ENCODE assay signal across 17 mouse cellular contexts in genomic region chr1:58298347-58298746, GRCm38 (mm10). TPM values are rescaled to one million over a fixed set of nuclear protein-coding genes. Genes with fewer than 3 reads are reported as not detected.
"Had no signal": no experiment of that assay in that cellular context is flagged by ENCODE, and none has a peak within 500 bp of the region (broad histone marks: within the 10 kb centered on the region; RNA-seq: fewer than 3 reads in every experiment).

No protein-coding gene starts in this region.

- DNase-seq: kidney, postnatal 14 days; left cerebral cortex, postnatal 4 days; lung, adult 18-20 months; right cerebral cortex, postnatal 14 days; thymus, postnatal 4 days had no signal

- H3K36me3 ChIP-seq: kidney, embryonic 15.5 days; limb, embryonic 13.5 days; midbrain, embryonic 12.5 days; stomach, embryonic 15.5 days had no signal

- H3K4me2 ChIP-seq: kidney, embryonic 15.5 days; limb, embryonic 13.5 days; midbrain, embryonic 12.5 days; stomach, embryonic 15.5 days had no signal

- H3K9me3 ChIP-seq: kidney, embryonic 15.5 days; limb, embryonic 13.5 days; midbrain, embryonic 12.5 days; stomach, embryonic 15.5 days had no signal

- H3K4me3 ChIP-seq: kidney, embryonic 15.5 days; limb, embryonic 13.5 days; midbrain, embryonic 12.5 days; stomach, embryonic 15.5 days had no signal

- ATAC-seq: midbrain, embryonic 16.5 days had no signal

- H3K4me1 ChIP-seq: midbrain, embryonic 12.5 days had no signal

- H3K27me3 ChIP-seq: kidney, embryonic 15.5 days; midbrain, embryonic 12.5 days; stomach, embryonic 15.5 days had no signal

- H3K27ac ChIP-seq: kidney, embryonic 15.5 days; limb, embryonic 13.5 days; liver, embryonic 14.5 days; midbrain, embryonic 12.5 days; stomach, embryonic 15.5 days had no signal

- H3K9ac ChIP-seq: kidney, embryonic 15.5 days; limb, embryonic 13.5 days; liver, embryonic 14.5 days; midbrain, embryonic 12.5 days; stomach, embryonic 15.5 days had no signal

RNA-seq across cellular contexts. Expression of gene Aox2, which starts 20.2 kb away (rescaled TPM):
- total RNA-seq: layer of hippocampus, postnatal 14 days; left cerebral cortex, adult 18-20 months; left cerebral cortex, postnatal 4 days; megakaryocyte-erythroid progenitor cell, adult 5-6 weeks had no signal
- polyA plus RNA-seq: liver, adult 2 months; lung, embryonic 16.5 days; midbrain, embryonic 12.5 days; neural tube, embryonic 14.5 days had no signal
